Mouse (Mus musculus): ENCODE data around the gene Gm17654. TPM values are rescaled to one million over a fixed set of nuclear protein-coding genes. Genes with fewer than 3 reads are reported as not detected.

The Gm17654 gene
- polyA plus RNA-seq, 1 experiment, result not detected

Other genes with a start within 250 kb of the Gm17654 start
- not detected for gene 1700001F09Rik, start 231.3 kb downstream of the Gm17654 start, polyA plus RNA-seq (2012; fragmentation: generic; extraction: Trizol)
- not detected for gene Gm8138, start 162.8 kb downstream of the Gm17654 start, polyA plus RNA-seq (2012; fragmentation: generic; extraction: Trizol)
- gene Gm5799, start 35.6 kb downstream of the Gm17654 start, polyA plus RNA-seq (2012; fragmentation: generic; extraction: Trizol), result 0.07 TPM
- gene Gm10375, start 28.9 kb upstream of the Gm17654 start, polyA plus RNA-seq (2012; fragmentation: generic; extraction: Trizol), result not detected
- not detected for gene Gm8165, start 98.1 kb upstream of the Gm17654 start, polyA plus RNA-seq (2012; fragmentation: generic; extraction: Trizol)
- gene Gm7324, start 118.7 kb upstream of the Gm17654 start, polyA plus RNA-seq (2012; fragmentation: generic; extraction: Trizol), result 0.74 TPM
- gene Gm16506, start 148.3 kb upstream of the Gm17654 start, polyA plus RNA-seq (2012; fragmentation: generic; extraction: Trizol), result not detected
- 0.11 TPM for gene Gm6526, start 168.7 kb upstream of the Gm17654 start, polyA plus RNA-seq (2012; fragmentation: generic; extraction: Trizol)
- gene Gm8180, start 205.6 kb upstream of the Gm17654 start, polyA plus RNA-seq (2012; fragmentation: generic; extraction: Trizol), result not detected

Data from C2C12 (cell line).